Mouse (Mus musculus): Measurements from ENCODE around the gene Gm8229. TPM values are rescaled to one million over a fixed set of nuclear protein-coding genes. Genes with fewer than 3 reads are reported as not detected.
"Not testable (repeated sequence)": the region's sequence is repeated elsewhere in the genome, so short reads cannot be mapped to it uniquely, and the experiment has no call there.

The Gm8229 gene
- not detected for total RNA-seq (2021)
- long read RNA-seq, experiment 1, result 0 reads
- long read RNA-seq, experiment 2, result 0 reads

GRCm38 (mm10) chr14:44365057-44365456 lies at the start of gene Gm8229:
Gene Gm8229 (plus strand): TSS chr14:44365357.
- DNase-seq (ENCODE audit: low spot score in 2 of 2); H3K27ac ChIP-seq; H3K4me3 ChIP-seq: not testable (repeated sequence)

GRCm38 (mm10) chr14:44338484-44338883 lies 26.7 kb upstream of the Gm8229 start, which contains the start of gene Gm5930:
Gene Gm5930 (minus strand): TSS chr14:44338584.
- not testable (repeated sequence) for H3K27ac ChIP-seq; H3K4me3 ChIP-seq; DNase-seq (ENCODE audit: low spot score in 2 of 2)

- H3K27ac ChIP-seq, H3K4me3 ChIP-seq: not testable (repeated sequence)
- TF ChIP-seq CTCF (conservative IDR thresholded peaks at IDR 0.05), result peak; percentile 39
Measured at GRCm38 (mm10) chr14:44361416-44361815, 3.7 kb upstream of the Gm8229 start.

GRCm38 (mm10) chr14:44362301-44362700 lies 2.9 kb upstream of the Gm8229 start:
- H3K4me3 ChIP-seq; H3K27ac ChIP-seq; DNase-seq (ENCODE audit: low spot score in 2 of 2): not testable (repeated sequence)
- peak; percentile 64 for TF ChIP-seq CTCF (conservative IDR thresholded peaks at IDR 0.05)

More at GRCm38 (mm10) chr14:44361416-44361815, 3.7 kb upstream of the Gm8229 start:
- DNase-seq (ENCODE audit: low spot score in 2 of 2), result not testable (repeated sequence)

- not testable (repeated sequence) for DNase-seq (ENCODE audit: low spot score in 2 of 2); H3K4me3 ChIP-seq; H3K27ac ChIP-seq
Measured at GRCm38 (mm10) chr14:44384233-44384632, 19.1 kb downstream of the Gm8229 start.

GRCm38 (mm10) chr14:44410588-44410987 lies 45.4 kb downstream of the Gm8229 start, which contains the start of gene Gm3371:
Gene Gm3371 (minus strand): TSS chr14:44410688.
- H3K27ac ChIP-seq; DNase-seq (ENCODE audit: low spot score in 2 of 2); H3K4me3 ChIP-seq: not testable (repeated sequence)

Other genes starting within 250 kb of the Gm8229 start
- not detected for gene Gm3327, start 241.5 kb upstream of the Gm8229 start, total RNA-seq (2021)
- gene Gm8212, start 167.7 kb upstream of the Gm8229 start, total RNA-seq (2021), result not detected
- gene 4930503E14Rik, start 152.1 kb upstream of the Gm8229 start, total RNA-seq (2021), result not detected
- gene Gm8220, start 79.8 kb upstream of the Gm8229 start, total RNA-seq (2021), result not detected
- gene Gm5930, start 26.8 kb upstream of the Gm8229 start, total RNA-seq (2021), result not detected
- not detected for gene Gm3371, start 45.3 kb downstream of the Gm8229 start, total RNA-seq (2021)
- not detected for gene Gm8232, start 68.3 kb downstream of the Gm8229 start, total RNA-seq (2021)
- not detected for gene BC061237, start 127.1 kb downstream of the Gm8229 start, total RNA-seq (2021)
- gene Gm17093, start 152.9 kb downstream of the Gm8229 start, total RNA-seq (2021), result not detected
- gene Gm8247, start 217.8 kb downstream of the Gm8229 start, total RNA-seq (2021), result not detected